Mouse (Mus musculus): ENCODE data around the gene Mapt.

DNA sequence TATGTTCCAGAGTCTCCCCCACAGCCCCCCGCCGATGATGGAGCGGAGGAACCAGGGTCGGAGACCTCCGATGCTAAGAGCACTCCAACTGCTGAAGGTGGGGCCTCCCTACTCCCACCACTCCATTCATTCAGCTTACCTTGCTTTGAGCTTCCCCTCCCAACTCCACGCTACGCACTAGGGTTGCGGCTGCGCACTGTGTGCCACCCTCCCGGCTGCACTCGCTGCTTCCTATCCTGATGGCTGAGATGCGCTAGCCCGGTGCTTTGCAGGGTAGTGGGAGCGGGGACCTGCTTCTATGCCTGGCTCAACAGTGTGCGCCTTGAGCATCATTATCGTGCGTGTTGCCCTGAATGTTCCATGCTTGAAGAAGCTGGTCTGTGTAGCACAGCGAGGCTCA is 55.9 kb downstream of the Mapt start:
- TF ChIP-seq CTCF (IDR thresholded peaks at IDR 0.05; ENCODE audit: borderline replicate concordance, control insufficient read depth, extremely low read depth, insufficient read depth, low read length, poor library complexity), result no peak
- no peak for TF ChIP-seq POLR2A (IDR thresholded peaks at IDR 0.05; ENCODE audit: control insufficient read depth, extremely low read depth, insufficient read depth, low read length, poor library complexity)

Measured in thymus, adult 2 months (tissue).